ENCODE assay signal across 7 mouse cellular contexts in the genomic region with DNA sequence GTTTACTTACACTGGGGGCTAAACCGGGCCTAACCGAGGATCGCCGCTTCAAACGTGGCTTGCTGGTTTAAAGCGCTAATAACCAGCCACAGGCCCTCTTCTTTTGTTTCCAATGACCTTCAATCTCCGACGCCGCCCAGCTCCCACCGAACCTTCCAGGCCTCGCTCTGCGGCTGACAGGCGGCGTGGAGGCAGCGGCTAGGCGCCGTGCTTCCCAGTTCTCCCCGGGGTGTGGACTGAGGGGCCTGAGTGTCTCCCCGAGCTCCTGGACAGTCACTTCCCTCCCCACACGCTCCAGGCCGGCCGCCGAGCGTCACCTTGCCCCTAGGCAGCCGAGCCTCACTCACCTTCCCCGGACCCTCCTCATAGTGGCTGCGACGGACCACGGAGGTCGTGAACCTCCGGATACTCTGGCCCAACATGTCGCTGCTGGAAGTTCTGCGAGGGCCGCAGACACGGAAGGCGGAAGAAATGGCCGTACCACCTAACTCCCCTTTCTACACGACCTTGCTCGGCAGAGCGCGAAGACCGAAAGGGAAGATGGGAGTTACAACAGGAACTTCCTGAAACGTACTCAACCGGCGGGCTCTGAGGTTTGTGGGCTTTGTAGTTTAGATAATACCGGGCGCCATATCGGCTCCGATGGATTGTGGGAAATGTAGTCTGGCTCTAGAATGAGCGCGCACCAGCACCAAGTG. TPM values are rescaled to one million over a fixed set of nuclear protein-coding genes. Genes with fewer than 3 reads are reported as not detected.
DNase-seq lines count a peak whose midpoint lies in the region; ATAC-seq lines count a peak whose summit lies in the region.

A gene (minus strand): TSS at position 651 of the 698 bp plus-strand sequence.

- peak within 1 kb of the TSS; percentile 68 for H3K4me3 ChIP-seq in intestine, embryonic 16.5 days (ENCODE audit: low read length)
- peak within 1 kb of the TSS; percentile 75 for H3K4me3 ChIP-seq in midbrain, embryonic 11.5 days (ENCODE audit: low read depth, low read length)

- H3K36me3 ChIP-seq in intestine, embryonic 16.5 days (ENCODE audit: control insufficient read depth, insufficient read depth, low read length) = no peaks in the 10 kb centered on the region
- no peaks in the 10 kb centered on the region; the same call in 1 of the 2 replicates for H3K36me3 ChIP-seq in midbrain, embryonic 11.5 days (ENCODE audit: control insufficient read depth, insufficient read depth, low read length)

- intact Hi-C loops in left cerebral cortex, postnatal 36 days (cut with DNase I) = no loop called here

- peak within 1 kb of the TSS; percentile 55 for H3K4me2 ChIP-seq in intestine, embryonic 16.5 days (ENCODE audit: low read depth, low read length)
- peak within 1 kb of the TSS; percentile 54 for H3K4me2 ChIP-seq in midbrain, embryonic 11.5 days

- under 1% methylated on average over 50 of the region's 51 CpGs for WGBS in intestine, embryonic 16.5 days
- WGBS in midbrain, embryonic 11.5 days = under 1% methylated on average over 44 of the region's 51 CpGs

- no peaks in the 10 kb centered on the region for H3K4me1 ChIP-seq in intestine, embryonic 16.5 days (ENCODE audit: control insufficient read depth, insufficient read depth, low read length)
- H3K4me1 ChIP-seq in midbrain, embryonic 11.5 days (ENCODE audit: control insufficient read depth, insufficient read depth, low read length) = no peaks in the 10 kb centered on the region

- no peaks in the 10 kb centered on the region for H3K9me3 ChIP-seq in intestine, embryonic 16.5 days (ENCODE audit: control insufficient read depth, low read length)
- H3K9me3 ChIP-seq in midbrain, embryonic 11.5 days (ENCODE audit: control insufficient read depth, low read length) = no peaks in the 10 kb centered on the region

- peak; percentile 99 for ATAC-seq in intestine, embryonic 16.5 days
- ATAC-seq in midbrain, embryonic 11.5 days (ENCODE audit: low FRiP score) = peak; percentile 98

- DNase-seq in adrenal gland, adult 8-10 months = peak; percentile 88
- DNase-seq in embryo, embryonic 9.5 days (ENCODE audit: extremely low spot score) = peak; percentile 80
- DNase-seq in gastrocnemius, postnatal 4 days (ENCODE audit: low spot score in 2 of 2) = peak; percentile 41 to 80
- peak; percentile 88 for DNase-seq in left cerebral cortex, postnatal 36 days (ENCODE audit: low spot score in 2 of 2)
- DNase-seq in midbrain, embryonic 11.5 days (ENCODE audit: low spot score, missing footprints) = peak; percentile 97
- DNase-seq in skeletal muscle tissue, adult 2 months (ENCODE audit: low read depth, low spot score) = peak; percentile 87

- H3K27me3 ChIP-seq in intestine, embryonic 16.5 days (replicated peaks; ENCODE audit: control insufficient read depth, insufficient read depth, low read length) = no peaks in the 10 kb centered on the region
- no peaks in the 10 kb centered on the region for H3K27me3 ChIP-seq in midbrain, embryonic 11.5 days (ENCODE audit: control insufficient read depth, insufficient read depth, low read length)

- peak within 1 kb of the TSS; percentile 97 for H3K9ac ChIP-seq in intestine, embryonic 16.5 days (ENCODE audit: low read depth, low read length)
- peak within 1 kb of the TSS; percentile 95 for H3K9ac ChIP-seq in midbrain, embryonic 11.5 days (ENCODE audit: low read length)

- H3K27ac ChIP-seq in intestine, embryonic 16.5 days (ENCODE audit: low read length) = peak within 1 kb of the TSS; percentile 90
- H3K27ac ChIP-seq in midbrain, embryonic 11.5 days (ENCODE audit: low read depth, low read length) = peak within 1 kb of the TSS; percentile 50

RNA-seq across cellular contexts. Expression of the gene that starts here (rescaled TPM):
- total RNA-seq in adrenal gland, adult 8-10 months (2022) = 100 to 1,000 TPM; 265 to 460 (median 383) TPM
- 100 to 1,000 TPM; 666 to 704 TPM for total RNA-seq in gastrocnemius, postnatal 4 days (2021)
- polyA plus RNA-seq in intestine, embryonic 16.5 days (2015; fragmentation: Nextera tagmentation; extraction: Ambion mirVana) = 995 and 1,034 TPM in 2 replicates
- 100 to 1,000 TPM; 324 to 378 TPM for total RNA-seq in left cerebral cortex, postnatal 36 days (2021)
- 633 and 665 TPM in 2 replicates for polyA plus RNA-seq in midbrain, embryonic 11.5 days (2014; fragmentation: Nextera tagmentation; extraction: Ambion mirVana)

Comparison
In these comparisons a context has a peak if more than half of its experiments do, and no peak if none do; other contexts are left out.
1. Peak in every context shown above with its lines: DNase-seq, ATAC-seq, H3K4me3 ChIP-seq and H3K27ac ChIP-seq.